ENCODE assay signal across 11 mouse cellular contexts in the genomic region with DNA sequence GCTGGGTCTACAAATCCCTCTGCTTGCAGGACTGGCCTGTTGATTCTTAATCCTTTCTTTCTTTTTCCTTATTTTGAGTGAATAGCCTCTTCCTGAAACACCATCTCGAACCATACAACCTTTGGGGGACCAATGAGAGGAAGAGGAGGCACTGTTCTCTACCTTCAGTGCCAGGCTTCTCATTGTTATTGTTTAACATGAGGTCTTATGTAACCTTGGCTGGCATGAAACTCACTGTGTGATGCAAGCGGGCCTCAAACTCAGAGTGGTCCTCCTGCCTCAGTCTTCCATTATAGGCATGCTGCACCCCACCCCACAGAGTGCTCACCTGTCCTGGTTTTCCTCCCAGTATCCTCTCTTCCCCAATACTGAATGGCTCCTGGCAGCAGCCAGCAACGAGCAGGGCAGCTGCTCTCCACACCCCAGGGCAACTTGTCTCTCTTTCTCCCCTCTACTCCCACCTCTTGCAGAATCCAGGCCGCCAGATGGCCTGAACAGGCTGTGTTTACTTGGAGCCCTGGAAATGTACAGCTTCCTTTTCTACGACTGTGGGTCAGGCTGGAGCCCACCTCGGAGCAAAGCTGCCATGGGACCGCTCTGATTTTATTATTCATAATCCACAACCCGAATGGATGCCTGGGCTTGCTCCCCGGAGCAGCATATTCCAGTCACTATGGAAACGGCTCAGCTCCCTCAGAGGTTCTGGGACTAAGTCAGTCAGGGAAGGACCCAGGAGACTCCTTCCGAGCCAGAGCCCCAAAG. TPM values are rescaled to one million over a fixed set of nuclear protein-coding genes. Genes with fewer than 3 reads are reported as not detected.
DNase-seq lines count a peak whose midpoint lies in the region; ATAC-seq lines count a peak whose summit lies in the region.
"Had no signal": no experiment of that assay in that cellular context is flagged by ENCODE, and none has a peak within 500 bp of the region (broad histone marks: within the 10 kb centered on the region; RNA-seq: fewer than 3 reads in every experiment).

No protein-coding gene starts in this region.

- H3K27ac ChIP-seq in neural tube, embryonic 13.5 days (replicated peaks) = peak overlapping the region; percentile 72
- H3K27ac ChIP-seq: limb, embryonic 15.5 days had no signal

- H3K9me3 ChIP-seq in neural tube, embryonic 13.5 days = no peaks in the 10 kb centered on the region
- H3K9me3 ChIP-seq: G1E; limb, embryonic 15.5 days had no signal

- H3K27me3 ChIP-seq in neural tube, embryonic 13.5 days = no peaks in the 10 kb centered on the region
- H3K27me3 ChIP-seq: limb, embryonic 15.5 days had no signal

- no peak for DNase-seq in neural tube, embryonic 10.5 days (ENCODE audit: extremely low spot score, low spot score)
- peak; percentile 72 to 75 for DNase-seq in cerebellum, postnatal 36 days
- peak; percentile 44 to 63 for DNase-seq in layer of hippocampus, postnatal 14 days (ENCODE audit: low spot score in 2 of 2)
- peak; percentile 70 for DNase-seq in retina, postnatal 1 day
- DNase-seq in spleen, postnatal 36 days (ENCODE audit: low spot score in 2 of 2) = no peak
- DNase-seq in yolk sac, embryonic 10.5 days (ENCODE audit: low spot score) = no peak
- no peak for DNase-seq in gastrocnemius, postnatal 4 days (ENCODE audit: low spot score in 2 of 2)
- DNase-seq: kidney, adult 18-20 months had no signal

- 45% methylated on average over 11 of the region's 11 CpGs for WGBS in neural tube, embryonic 13.5 days

- H3K4me3 ChIP-seq in neural tube, embryonic 13.5 days = no peak overlapping the region
- H3K4me3 ChIP-seq: limb, embryonic 15.5 days had no signal

- H3K9ac ChIP-seq in neural tube, embryonic 13.5 days = no peak overlapping the region; the same call in 1 of the 2 replicates
- H3K9ac ChIP-seq: limb, embryonic 15.5 days had no signal

- 0 out of 2 replicates have a peak overlapping the region, but pooled peaks have one; percentile 13 for H3K4me2 ChIP-seq in neural tube, embryonic 13.5 days
- H3K4me2 ChIP-seq: limb, embryonic 15.5 days had no signal

- peaks cover 7% of the 10 kb centered on the region for H3K36me3 ChIP-seq in neural tube, embryonic 13.5 days

- H3K4me1 ChIP-seq in neural tube, embryonic 13.5 days (replicated peaks) = peaks cover 35% of the 10 kb centered on the region

- ATAC-seq in neural tube, embryonic 13.5 days (ENCODE audit: low read depth) = no peak

RNA-seq across cellular contexts. Expression of a gene that starts 2.7 kb away (rescaled TPM):
- 182 and 203 TPM in 2 replicates for polyA plus RNA-seq in neural tube, embryonic 13.5 days (2015; fragmentation: Nextera tagmentation; extraction: Ambion mirVana)
- 10 to 100 TPM; 95.7 to 96.6 TPM for total RNA-seq in layer of hippocampus, postnatal 14 days (2021)
- total RNA-seq in gastrocnemius, postnatal 4 days (2021) = 10 to 100 TPM; 89.6 to 94.0 TPM

RNA-seq across cellular contexts. Expression of a gene that starts 19.0 kb away (rescaled TPM):
- 920 and 1,025 TPM in 2 replicates for polyA plus RNA-seq in neural tube, embryonic 13.5 days (2015; fragmentation: Nextera tagmentation; extraction: Ambion mirVana)
- total RNA-seq in layer of hippocampus, postnatal 14 days (2021) = 100 to 1,000 TPM; 440 to 460 TPM
- total RNA-seq in gastrocnemius, postnatal 4 days (2021) = 100 to 1,000 TPM; 763 to 790 TPM

RNA-seq across cellular contexts. Expression of a gene that starts 19.1 kb away (rescaled TPM):
- polyA plus RNA-seq in neural tube, embryonic 13.5 days (2015; fragmentation: Nextera tagmentation; extraction: Ambion mirVana) = 23.7 and 24.1 TPM in 2 replicates
- 10 to 100 TPM; 18.6 to 21.3 TPM for total RNA-seq in layer of hippocampus, postnatal 14 days (2021)
- total RNA-seq in gastrocnemius, postnatal 4 days (2021) = 10 to 100 TPM; 19.4 to 22.2 TPM
- polyA plus RNA-seq: G1E had no signal

RNA-seq across cellular contexts. Expression of a gene that starts 19.1 kb away (rescaled TPM):
- 22.9 and 23.5 TPM in 2 replicates for polyA plus RNA-seq in neural tube, embryonic 13.5 days (2015; fragmentation: Nextera tagmentation; extraction: Ambion mirVana)
- total RNA-seq in layer of hippocampus, postnatal 14 days (2021) = 10 to 100 TPM; 59.0 to 68.3 TPM
- 10 to 100 TPM; 21.4 to 21.6 TPM for total RNA-seq in gastrocnemius, postnatal 4 days (2021)

RNA-seq across cellular contexts. Expression of a gene that starts 33.3 kb away (rescaled TPM):
- 41.5 and 44.6 TPM in 2 replicates for polyA plus RNA-seq in neural tube, embryonic 13.5 days (2015; fragmentation: Nextera tagmentation; extraction: Ambion mirVana)
- 10 to 100 TPM; 90.0 to 94.3 TPM for total RNA-seq in layer of hippocampus, postnatal 14 days (2021)
- 1 to 10 TPM; 7.2 to 9.0 TPM for total RNA-seq in gastrocnemius, postnatal 4 days (2021)
- total RNA-seq: G1E had no signal

Comparison
In these comparisons a context has a peak if more than half of its experiments do, and no peak if none do; other contexts are left out.
1. DNase-seq: peak in cerebellum, postnatal 36 days (2 of 2), layer of hippocampus, postnatal 14 days (2 of 2) and retina, postnatal 1 day (single experiment); none in neural tube, embryonic 10.5 days (single experiment), spleen, postnatal 36 days (0 of 2), yolk sac, embryonic 10.5 days (single experiment) and gastrocnemius, postnatal 4 days (0 of 2).